Mouse (Mus musculus): ENCODE measurements around the gene Gm14412. TPM values are rescaled to one million over a fixed set of nuclear protein-coding genes. Genes with fewer than 3 reads are reported as not detected.
"Not testable (repeated sequence)": the region's sequence is repeated elsewhere in the genome, so short reads cannot be mapped to it uniquely, and the experiment has no call there.

Gm14412 gene
- polyA plus RNA-seq (2012; rRNA removed): 0.14 and 0.20 TPM in 2 replicates

DNA sequence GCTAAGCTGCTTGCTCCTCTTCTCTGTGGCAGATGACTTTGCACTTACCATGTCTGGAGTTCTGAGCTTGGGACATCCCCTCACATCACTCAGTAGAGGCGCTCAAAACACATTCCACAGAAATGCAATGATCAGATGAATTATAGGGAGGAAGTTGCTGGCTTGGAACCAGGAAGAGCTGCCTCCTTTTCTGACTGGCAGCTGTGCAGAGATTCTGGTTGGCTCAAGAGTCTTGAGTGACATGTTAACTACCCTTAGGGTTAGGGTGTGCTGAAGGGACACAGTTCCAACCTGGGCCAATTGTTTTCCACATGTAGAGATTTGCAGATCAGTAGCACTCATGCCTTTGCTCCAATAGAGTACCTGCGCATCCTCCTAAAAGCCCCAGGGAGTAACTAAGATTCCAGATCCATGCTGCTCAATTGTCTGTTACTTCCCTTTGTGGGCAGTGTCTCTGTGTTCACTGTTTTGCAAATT lies at the start of gene Gm14412:
Gene Gm14412 (minus strand): TSS at position 51 of the 477 bp plus-strand sequence.
- DNase-seq (ENCODE audit: low read depth): not testable (repeated sequence)

DNA sequence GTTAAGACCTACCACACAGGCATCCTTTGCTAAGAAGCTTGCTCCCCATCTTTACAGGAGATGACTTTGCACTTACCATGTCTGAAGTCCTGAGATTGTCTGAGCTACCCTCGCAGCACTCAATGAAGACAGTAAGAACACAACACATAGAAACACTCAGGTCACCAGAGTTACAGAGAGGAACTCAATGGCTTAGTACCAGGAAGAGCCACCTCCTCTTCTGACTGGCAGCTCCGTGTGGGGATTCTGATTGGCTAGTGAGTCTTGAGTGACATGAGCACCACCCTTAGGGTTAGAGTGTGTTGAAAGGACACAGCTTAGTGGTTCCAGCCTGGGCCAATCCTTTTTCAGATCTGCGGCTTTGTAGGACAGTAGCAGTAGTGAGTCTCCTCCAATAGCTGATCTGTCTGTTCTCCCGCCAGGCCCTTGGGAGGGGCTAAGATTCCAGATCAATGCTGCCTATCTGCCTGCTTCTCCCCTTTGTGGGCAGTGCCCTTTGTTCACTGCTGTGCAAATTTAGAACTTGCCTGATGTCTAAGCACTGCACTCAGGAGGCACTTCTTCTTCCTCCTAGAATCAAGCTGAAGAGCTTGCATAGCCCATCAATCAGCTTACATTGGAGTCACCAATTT lies 5.7 kb upstream of the Gm14412 start:
- DNase-seq (ENCODE audit: low read depth): not testable (repeated sequence)

DNA sequence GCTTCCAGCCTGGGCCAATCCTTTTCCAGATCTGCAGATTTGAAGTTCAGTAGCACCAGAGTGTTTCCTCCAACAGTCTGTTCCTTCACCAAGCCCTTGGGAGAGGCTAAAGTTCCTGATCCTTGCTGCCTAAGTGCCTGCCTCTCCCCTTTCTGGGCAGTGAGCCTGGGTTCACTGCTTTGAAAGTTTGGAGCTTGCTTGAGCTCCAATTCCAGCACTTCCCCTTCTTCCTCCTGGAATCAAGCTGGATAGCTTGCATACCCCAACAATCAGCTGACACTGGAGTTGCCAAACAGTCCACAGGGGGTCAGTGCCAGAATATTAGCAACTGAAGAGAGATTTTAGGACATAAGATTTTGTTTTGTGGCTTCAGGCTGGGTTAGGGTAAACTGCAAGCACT lies 2.7 kb downstream of the Gm14412 start:
- not testable (repeated sequence) for DNase-seq (ENCODE audit: low read depth)

DNA sequence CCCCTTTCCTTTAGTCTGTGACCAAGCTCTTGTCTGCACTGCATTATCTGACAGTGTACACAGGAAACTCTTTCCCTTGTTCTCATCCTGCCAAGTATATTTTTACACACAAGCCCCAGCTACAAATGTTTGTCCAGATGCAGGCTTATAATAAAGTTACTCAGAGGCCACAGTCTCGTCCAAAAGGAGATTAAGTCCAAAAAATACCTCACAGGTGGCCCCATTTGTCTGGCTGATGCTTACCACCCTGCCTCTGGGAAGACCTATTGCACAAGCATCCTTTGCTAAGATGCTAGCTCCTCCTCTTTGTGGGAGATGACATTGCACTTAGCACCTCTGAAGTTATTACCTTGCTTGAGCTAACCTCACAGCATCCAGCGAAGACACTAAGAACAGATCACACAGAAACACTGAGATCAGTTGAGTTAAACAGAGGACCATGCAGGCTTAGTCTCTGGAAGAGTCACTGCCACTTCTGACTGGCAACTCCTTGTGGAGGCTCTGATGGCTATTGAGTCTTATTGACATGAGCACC lies 3.3 kb downstream of the Gm14412 start:
- DNase-seq (ENCODE audit: low read depth): not testable (repeated sequence)

DNA sequence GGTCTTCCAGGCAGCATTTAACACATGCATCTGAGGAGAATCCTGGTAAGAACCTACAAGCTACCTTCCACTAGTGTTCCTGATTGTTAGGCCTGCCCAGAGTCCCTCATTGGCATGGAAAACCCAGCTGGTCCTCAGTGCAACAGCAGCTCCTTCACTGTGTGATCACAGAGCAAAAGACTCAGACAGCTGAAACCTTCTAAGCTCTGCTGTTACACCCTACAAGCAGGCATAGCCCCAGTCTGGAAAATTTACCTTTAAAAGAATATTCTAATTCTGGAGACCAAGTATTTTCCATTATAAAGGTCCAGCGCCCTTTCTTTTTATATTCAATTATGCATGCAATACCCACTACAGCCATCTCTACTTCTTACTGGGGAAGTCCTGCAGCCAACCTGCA lies 5.1 kb downstream of the Gm14412 start:
- DNase-seq (ENCODE audit: low read depth): no peak

DNA sequence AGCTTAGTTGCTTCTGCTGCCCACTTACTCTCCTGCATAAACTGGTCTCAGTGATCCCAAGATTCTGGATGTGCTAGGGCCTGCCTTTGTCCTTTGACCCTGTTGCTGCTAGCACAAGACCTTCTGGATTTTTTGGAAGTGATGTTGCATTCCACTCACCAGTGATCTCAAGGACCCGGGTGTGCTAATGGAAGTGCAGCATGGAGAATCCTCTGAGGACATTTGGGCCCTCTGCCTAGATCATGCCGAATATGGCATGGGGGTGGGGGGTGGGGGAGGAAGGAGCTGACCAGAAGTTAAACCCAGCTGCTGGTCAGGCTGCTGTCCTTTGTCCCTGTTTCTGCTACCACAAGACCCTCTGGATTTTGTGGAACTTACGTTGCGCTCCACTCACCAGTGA lies 14.5 kb downstream of the Gm14412 start:
- not testable (repeated sequence) for DNase-seq (ENCODE audit: low read depth)

DNA sequence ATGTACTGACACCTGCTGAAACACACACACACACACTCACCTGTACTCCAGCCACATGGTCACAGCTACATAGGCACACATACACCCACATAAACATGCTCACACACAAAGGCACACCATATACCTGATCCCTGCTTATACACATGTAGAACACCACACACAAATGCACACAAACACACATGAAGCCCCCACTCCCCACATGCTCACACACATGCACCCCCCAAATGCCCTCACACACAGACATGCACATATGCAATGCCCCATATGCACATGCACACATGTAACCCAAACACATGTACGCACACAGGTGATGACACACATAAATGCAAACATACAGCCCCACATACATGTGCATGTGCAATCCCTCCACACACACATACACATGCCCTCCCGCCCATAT lies 19.1 kb downstream of the Gm14412 start:
- DNase-seq (ENCODE audit: low read depth): not testable (repeated sequence)

DNA sequence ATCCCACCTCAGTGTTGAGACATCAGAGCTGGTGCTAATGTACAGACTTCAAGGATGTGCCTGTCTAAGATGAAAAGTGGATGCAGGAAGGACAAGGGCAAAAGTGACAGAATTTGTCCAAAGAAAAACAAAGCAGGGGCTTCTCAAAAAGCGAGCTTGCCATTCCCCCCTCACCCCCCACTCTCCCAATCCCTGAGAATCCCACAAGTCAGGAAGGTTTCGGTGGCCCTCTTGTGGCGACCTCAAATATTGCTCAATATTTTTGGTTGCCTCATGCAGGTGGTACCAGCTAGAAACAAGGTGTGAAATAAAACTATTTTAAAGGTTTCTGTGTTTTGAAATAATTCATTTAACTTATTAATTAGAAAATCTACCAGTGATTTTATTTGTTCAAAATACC lies 40.4 kb downstream of the Gm14412 start:
- DNase-seq (ENCODE audit: low read depth): not testable (repeated sequence)

DNA sequence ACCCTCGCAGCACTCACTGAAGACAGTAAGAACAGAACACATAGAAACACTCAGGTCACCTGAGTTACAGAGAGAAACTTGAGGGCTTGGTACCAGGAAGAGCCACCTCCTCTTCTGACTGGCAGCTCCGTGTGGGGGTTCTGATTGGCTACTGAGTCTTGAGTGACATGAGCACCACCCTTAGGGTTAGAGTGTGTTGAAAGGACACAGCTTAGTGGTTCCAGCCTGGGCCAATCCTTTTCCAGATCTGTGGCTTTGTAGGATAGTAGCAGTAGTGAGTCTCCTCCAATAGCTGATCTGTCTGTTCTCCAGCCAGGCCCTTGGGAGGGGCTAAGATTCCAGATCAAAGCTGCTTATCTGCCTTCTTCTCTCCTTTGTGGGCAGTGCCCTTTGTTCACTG lies 46.4 kb downstream of the Gm14412 start:
- not testable (repeated sequence) for DNase-seq (ENCODE audit: low read depth)

DNA sequence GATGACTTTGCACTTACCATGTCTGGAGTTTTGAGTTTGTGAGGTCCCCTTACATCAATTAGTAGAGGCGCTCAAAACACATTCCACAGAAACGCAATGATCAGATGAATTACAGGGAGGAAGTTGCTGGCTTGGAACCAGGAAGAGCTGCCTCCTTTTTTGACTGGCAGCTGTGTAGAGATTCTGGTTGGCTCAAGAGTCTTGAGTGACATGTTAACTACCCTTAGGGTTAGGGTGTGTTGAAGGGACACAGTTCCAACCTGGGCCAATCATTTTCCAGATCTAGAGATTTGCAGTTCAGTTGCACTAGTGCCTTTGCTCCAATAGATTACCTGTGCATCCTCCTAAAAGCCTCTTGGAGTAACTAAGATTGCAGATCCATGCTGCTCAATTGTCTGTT lies 51.9 kb downstream of the Gm14412 start:
- DNase-seq (ENCODE audit: low read depth): not testable (repeated sequence)

DNA sequence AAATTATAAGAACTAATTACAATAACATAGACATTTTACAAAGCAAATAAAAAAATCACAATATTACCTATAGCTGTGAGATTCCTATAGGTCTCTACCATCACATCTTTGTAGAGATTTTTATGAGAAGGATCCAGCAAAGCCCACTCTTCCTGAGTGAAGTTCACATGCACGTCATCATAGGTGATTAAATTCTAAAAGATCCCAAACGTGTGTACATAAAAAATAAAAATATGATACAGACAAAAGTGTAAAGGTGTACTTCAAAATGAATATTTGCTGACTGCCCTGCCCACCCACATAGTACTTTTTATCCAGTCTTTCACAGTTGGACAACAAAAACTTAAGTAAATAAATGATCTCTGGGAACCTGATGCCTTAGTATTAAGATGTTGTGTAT lies 57.2 kb downstream of the Gm14412 start, which contains the start of gene Gm14409:
Gene Gm14409 (minus strand): TSS at position 101 of the 400 bp plus-strand sequence.
- DNase-seq (ENCODE audit: low read depth): not testable (repeated sequence)

Other genes starting within 250 kb of the Gm14412 start
- gene Gm14401, start 250.0 kb downstream of the Gm14412 start, polyA plus RNA-seq (2012; rRNA removed): 1.1 TPM in 1 of 2 replicates, not detected in the other
- 7.3 and 10.4 TPM in 2 replicates for gene Gm14410, start 117.9 kb downstream of the Gm14412 start, polyA plus RNA-seq (2012; rRNA removed)
- not detected in 2 replicates for gene Gm14409, start 57.3 kb downstream of the Gm14412 start, polyA plus RNA-seq (2012; rRNA removed)
- 2.3 and 2.5 TPM in 2 replicates for gene Gm14418, start 74.0 kb upstream of the Gm14412 start, polyA plus RNA-seq (2012; rRNA removed)
- gene Zfp970, start 140.4 kb upstream of the Gm14412 start, polyA plus RNA-seq (2012; rRNA removed): 12.4 and 20.9 TPM in 2 replicates
- 3.1 and 5.7 TPM in 2 replicates for gene Gm14403, start 173.9 kb upstream of the Gm14412 start, polyA plus RNA-seq (2012; rRNA removed)